In the genomic region with DNA sequence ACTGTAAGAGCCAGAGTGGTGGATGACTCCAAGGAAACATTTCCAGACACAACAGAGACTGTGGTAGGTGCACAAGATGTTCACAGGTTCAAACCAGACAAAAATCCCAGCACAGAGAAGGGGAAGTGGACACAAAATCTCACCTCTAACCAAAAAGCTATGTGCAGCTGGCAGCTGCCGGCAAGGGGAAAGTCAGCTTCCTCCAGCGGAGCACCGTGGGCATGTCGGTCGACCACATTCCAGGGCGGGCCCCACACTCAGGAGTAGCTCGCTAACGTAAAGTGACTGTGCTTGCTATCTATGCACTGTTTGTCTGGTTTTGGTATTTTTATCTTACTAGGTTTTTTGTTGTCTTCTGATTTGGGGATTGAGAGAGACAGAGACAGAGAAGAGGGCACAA, we compare ENCODE assay signal across 13 mouse cellular contexts. TPM values are rescaled to one million over a fixed set of nuclear protein-coding genes. Genes with fewer than 3 reads are reported as not detected.
A peak's percentile ranks its signal among the peaks of the same experiment; 100 is the strongest.
DNase-seq lines count a peak whose midpoint lies in the region; ATAC-seq and TF ChIP-seq lines count a peak whose summit lies in the region.
"Had no signal": no experiment of that assay in that cellular context is flagged by ENCODE, and none has a peak within 500 bp of the region (broad histone marks: within the 10 kb centered on the region; RNA-seq: fewer than 3 reads in every experiment).

No protein-coding gene starts in this region.

- no peak overlapping the region for H3K27ac ChIP-seq in intestine, embryonic 15.5 days
- H3K27ac ChIP-seq in forebrain, embryonic 14.5 days (ENCODE audit: low read depth, low read length): no peak overlapping the region
- H3K27ac ChIP-seq: neural tube, embryonic 13.5 days had no signal

- no peak for ATAC-seq in CD4-positive, CD25-positive, alpha-beta regulatory T cell, adult 4 months
- peak; percentile 63; the same call in 1 of the 2 replicates for ATAC-seq in intestine, embryonic 15.5 days
- ATAC-seq in frontal cortex, adult (ENCODE audit: low TSS enrichment): no peak
- no peak for ATAC-seq in forebrain, embryonic 14.5 days

- no peaks in the 10 kb centered on the region for H3K9me3 ChIP-seq in intestine, embryonic 15.5 days
- no peaks in the 10 kb centered on the region for H3K9me3 ChIP-seq in forebrain, embryonic 14.5 days (replicated peaks; ENCODE audit: control insufficient read depth, low read length)
- H3K9me3 ChIP-seq: neural tube, embryonic 13.5 days had no signal

- no peaks in the 10 kb centered on the region for H3K27me3 ChIP-seq in intestine, embryonic 15.5 days (replicated peaks)
- no peaks in the 10 kb centered on the region for H3K27me3 ChIP-seq in myocyte (ENCODE audit: control insufficient read depth, insufficient read depth, insufficient read length)
- H3K27me3 ChIP-seq in forebrain, embryonic 14.5 days (replicated peaks; ENCODE audit: control insufficient read depth, insufficient read depth, low read length): no peaks in the 10 kb centered on the region
- H3K27me3 ChIP-seq: neural tube, embryonic 13.5 days had no signal

- peak; percentile 16 for DNase-seq in CD4-positive, CD25-positive, alpha-beta regulatory T cell, adult 2 months (ENCODE audit: low read depth, low spot score)
- peak; percentile 51 for DNase-seq in CD4-positive helper T cell, adult 2 months (ENCODE audit: low read depth, low spot score)
- no peak for DNase-seq in kidney, postnatal 14 days
- no peak for DNase-seq in forebrain, embryonic 14.5 days (ENCODE audit: low spot score)
- DNase-seq: cerebellum, adult 11-12 months; gastrocnemius, postnatal 36 days; kidney, adult 2 months; layer of hippocampus, postnatal 36 days had no signal

- H3K9ac ChIP-seq in intestine, embryonic 15.5 days: no peak overlapping the region
- no peak overlapping the region for H3K9ac ChIP-seq in forebrain, embryonic 14.5 days (ENCODE audit: low read length)
- H3K9ac ChIP-seq: neural tube, embryonic 13.5 days had no signal

- no peaks in the 10 kb centered on the region for H3K36me3 ChIP-seq in intestine, embryonic 15.5 days
- no peaks in the 10 kb centered on the region for H3K36me3 ChIP-seq in myocyte (ENCODE audit: control insufficient read depth, insufficient read depth)
- H3K36me3 ChIP-seq in forebrain, embryonic 14.5 days (ENCODE audit: control insufficient read depth, insufficient read depth, low read length): no peaks in the 10 kb centered on the region

- no peaks in the 10 kb centered on the region for H3K4me1 ChIP-seq in intestine, embryonic 15.5 days (replicated peaks)
- no peaks in the 10 kb centered on the region for H3K4me1 ChIP-seq in forebrain, embryonic 14.5 days (ENCODE audit: control insufficient read depth, insufficient read depth, low read length)

- no peaks in the 10 kb centered on the region for H3K79me2 ChIP-seq in myocyte (ENCODE audit: control insufficient read depth, insufficient read depth)

- H3ac ChIP-seq in myocyte (ENCODE audit: control insufficient read depth, insufficient read length): no peak overlapping the region

- no peak overlapping the region for H3K4me2 ChIP-seq in intestine, embryonic 15.5 days (replicated peaks)
- H3K4me2 ChIP-seq in myocyte (ENCODE audit: low read depth): peak overlapping the region; percentile 26
- H3K4me2 ChIP-seq in forebrain, embryonic 14.5 days (ENCODE audit: low read length): no peak overlapping the region
- H3K4me2 ChIP-seq: neural tube, embryonic 13.5 days had no signal

- 50% methylated on average over 8 of the region's 8 CpGs for WGBS in intestine, embryonic 15.5 days
- 94% methylated on average over 8 of the region's 8 CpGs for WGBS in forebrain, embryonic 14.5 days

- no peak overlapping the region for H3K4me3 ChIP-seq in intestine, embryonic 15.5 days (replicated peaks)
- H3K4me3 ChIP-seq in myocyte: no peak overlapping the region
- H3K4me3 ChIP-seq in forebrain, embryonic 14.5 days (ENCODE audit: low read depth, low read length): no peak overlapping the region
- H3K4me3 ChIP-seq: neural tube, embryonic 13.5 days had no signal

- no peak for TF ChIP-seq POLR2A in myocyte (IDR thresholded peaks at IDR 0.05; ENCODE audit: insufficient read length, low read depth)

TF ChIP-seq in myocyte, 11 proteins besides CTCF, POLR2A, EP300 and RAD21:
- TF ChIP-seq USF1 (IDR thresholded peaks at IDR 0.05; ENCODE audit: low read depth) (no peak), MYOG (IDR thresholded peaks at IDR 0.05; ENCODE audit: control insufficient read depth in 1 of 3, insufficient read depth in 1 of 3, insufficient read length in 2 of 3, low read depth in 2 of 3) (peak in 1 of 3 experiments; percentile 55), MYOD1 (IDR thresholded peaks at IDR 0.05; ENCODE audit: control insufficient read depth in 1 of 3, insufficient read length in 2 of 3, low read depth in 2 of 3) (peak in 2 of 3 experiments; percentile 17 to 65)

RNA-seq across cellular contexts. Expression of gene Plekhm3, which starts 7.2 kb away (rescaled TPM):
- 10 to 100 TPM in 1 of 2 experiments, 1 to 10 TPM in 1; 7.8 to 11.2 TPM for polyA plus RNA-seq in CD4-positive, CD25-positive, alpha-beta regulatory T cell, adult 4 months (2017; shearing (Covaris generic))
- 4.7 and 5.9 TPM in 2 replicates for polyA plus RNA-seq in intestine, embryonic 15.5 days (2015; fragmentation: Nextera tagmentation; extraction: Ambion mirVana)
- polyA plus RNA-seq in myocyte (2012; fragmentation: generic; extraction: Trizol): 3.9 TPM
- 4.8 and 7.9 TPM in 2 replicates for polyA plus RNA-seq in forebrain, embryonic 14.5 days (2014; fragmentation: Nextera tagmentation; extraction: Ambion mirVana)

Comparison
In these comparisons a context has a peak if more than half of its experiments do, and no peak if none do; other contexts are left out.
1. DNase-seq: peak in CD4-positive, CD25-positive, alpha-beta regulatory T cell, adult 2 months (single experiment) and CD4-positive helper T cell, adult 2 months (single experiment); none in kidney, postnatal 14 days (single experiment) and forebrain, embryonic 14.5 days (single experiment).